Mouse (Mus musculus): ENCODE measurements around the gene Ptgds. TPM values are rescaled to one million over a fixed set of nuclear protein-coding genes. Genes with fewer than 3 reads are reported as not detected.

The Ptgds gene
- polyA plus RNA-seq, 1 experiment from 2014 or later, result 3.0 TPM

Small RNA genes within 50 kb of the gene (microRNA-seq; reads per million reads assigned to microRNA genes)
- not detected for gene Mir3087

Other genes starting within 250 kb of the Ptgds start
- 391 and 416 TPM in 2 replicates for gene Tubb4b, start 245.3 kb downstream of the Ptgds start, polyA plus RNA-seq (2016; fragmentation: Nextera tagmentation; extraction: Ambion mirVana)
- gene Slc34a3, start 235.7 kb downstream of the Ptgds start, polyA plus RNA-seq (2016; fragmentation: Nextera tagmentation; extraction: Ambion mirVana), result not detected in 2 replicates
- not detected in 2 replicates for gene Rnf224, start 233.3 kb downstream of the Ptgds start, polyA plus RNA-seq (2016; fragmentation: Nextera tagmentation; extraction: Ambion mirVana)
- gene Rnf208, start 227.8 kb downstream of the Ptgds start, polyA plus RNA-seq (2016; fragmentation: Nextera tagmentation; extraction: Ambion mirVana), result 37.8 and 40.5 TPM in 2 replicates
- gene Cysrt1, start 227.6 kb downstream of the Ptgds start, polyA plus RNA-seq (2016; fragmentation: Nextera tagmentation; extraction: Ambion mirVana), result not detected in 2 replicates
- gene AL732309.1, start 223.2 kb downstream of the Ptgds start, polyA plus RNA-seq (2016; fragmentation: Nextera tagmentation; extraction: Ambion mirVana), result 3.5 and 6.2 TPM in 2 replicates
- 16.5 and 18.6 TPM in 2 replicates for gene Tmem203, start 214.6 kb downstream of the Ptgds start, polyA plus RNA-seq (2016; fragmentation: Nextera tagmentation; extraction: Ambion mirVana)
- 13.2 and 14.9 TPM in 2 replicates for gene Tprn, start 207.4 kb downstream of the Ptgds start, polyA plus RNA-seq (2016; fragmentation: Nextera tagmentation; extraction: Ambion mirVana)
- gene Ssna1, start 197.6 kb downstream of the Ptgds start, polyA plus RNA-seq (2016; fragmentation: Nextera tagmentation; extraction: Ambion mirVana), result 195 and 201 TPM in 2 replicates
- gene Anapc2, start 197.6 kb downstream of the Ptgds start, polyA plus RNA-seq (2016; fragmentation: Nextera tagmentation; extraction: Ambion mirVana), result 147 and 152 TPM in 2 replicates
- not detected in 2 replicates for gene Tmem210, start 181.9 kb downstream of the Ptgds start, polyA plus RNA-seq (2016; fragmentation: Nextera tagmentation; extraction: Ambion mirVana)
- gene Lrrc26, start 180.1 kb downstream of the Ptgds start, polyA plus RNA-seq (2016; fragmentation: Nextera tagmentation; extraction: Ambion mirVana), result not detected in 2 replicates
- gene Grin1, start 150.9 kb downstream of the Ptgds start, polyA plus RNA-seq (2016; fragmentation: Nextera tagmentation; extraction: Ambion mirVana), result 6.3 and 6.9 TPM in 2 replicates
- gene Man1b1, start 137.7 kb downstream of the Ptgds start, polyA plus RNA-seq (2016; fragmentation: Nextera tagmentation; extraction: Ambion mirVana), result 73.5 and 78.8 TPM in 2 replicates
- 21.9 and 23.5 TPM in 2 replicates for gene Dpp7, start 113.7 kb downstream of the Ptgds start, polyA plus RNA-seq (2016; fragmentation: Nextera tagmentation; extraction: Ambion mirVana)
- gene Uap1l1, start 104.4 kb downstream of the Ptgds start, polyA plus RNA-seq (2016; fragmentation: Nextera tagmentation; extraction: Ambion mirVana), result 5.7 and 7.9 TPM in 2 replicates
- gene Sapcd2, start 97.7 kb downstream of the Ptgds start, polyA plus RNA-seq (2016; fragmentation: Nextera tagmentation; extraction: Ambion mirVana), result 31.9 and 41.4 TPM in 2 replicates
- 0.22 and 0.46 TPM in 2 replicates for gene Entpd2, start 74.2 kb downstream of the Ptgds start, polyA plus RNA-seq (2016; fragmentation: Nextera tagmentation; extraction: Ambion mirVana)
- 216 and 225 TPM in 2 replicates for gene Npdc1, start 70.7 kb downstream of the Ptgds start, polyA plus RNA-seq (2016; fragmentation: Nextera tagmentation; extraction: Ambion mirVana)
- gene Fut7, start 46.8 kb downstream of the Ptgds start, polyA plus RNA-seq (2016; fragmentation: Nextera tagmentation; extraction: Ambion mirVana), result 0.53 TPM in 1 of 2 replicates, not detected in the other
- 10.1 and 10.6 TPM in 2 replicates for gene Abca2, start 41.3 kb downstream of the Ptgds start, polyA plus RNA-seq (2016; fragmentation: Nextera tagmentation; extraction: Ambion mirVana)
- gene Clic3, start 13.2 kb downstream of the Ptgds start, polyA plus RNA-seq (2016; fragmentation: Nextera tagmentation; extraction: Ambion mirVana), result 2.3 and 2.4 TPM in 2 replicates
- gene Paxx, start 9.0 kb downstream of the Ptgds start, polyA plus RNA-seq (2016; fragmentation: Nextera tagmentation; extraction: Ambion mirVana), result 41.6 and 49.4 TPM in 2 replicates
- gene Lcn12, start 23.9 kb upstream of the Ptgds start, polyA plus RNA-seq (2016; fragmentation: Nextera tagmentation; extraction: Ambion mirVana), result not detected in 2 replicates
- 106 and 116 TPM in 2 replicates for gene Fbxw5, start 30.7 kb upstream of the Ptgds start, polyA plus RNA-seq (2016; fragmentation: Nextera tagmentation; extraction: Ambion mirVana)
- gene C8g, start 31.7 kb upstream of the Ptgds start, polyA plus RNA-seq (2016; fragmentation: Nextera tagmentation; extraction: Ambion mirVana), result 4.8 and 6.0 TPM in 2 replicates
- 25.7 and 29.6 TPM in 2 replicates for gene Traf2, start 76.9 kb upstream of the Ptgds start, polyA plus RNA-seq (2016; fragmentation: Nextera tagmentation; extraction: Ambion mirVana)
- gene Edf1, start 87.8 kb upstream of the Ptgds start, polyA plus RNA-seq (2016; fragmentation: Nextera tagmentation; extraction: Ambion mirVana), result 377 TPM in 2 replicates
- 4.7 and 6.7 TPM in 2 replicates for gene Mamdc4, start 104.8 kb upstream of the Ptgds start, polyA plus RNA-seq (2016; fragmentation: Nextera tagmentation; extraction: Ambion mirVana)
- 131 and 162 TPM in 2 replicates for gene Phpt1, start 105.2 kb upstream of the Ptgds start, polyA plus RNA-seq (2016; fragmentation: Nextera tagmentation; extraction: Ambion mirVana)
- 2.4 and 3.1 TPM in 2 replicates for gene Ajm1, start 111.7 kb upstream of the Ptgds start, polyA plus RNA-seq (2016; fragmentation: Nextera tagmentation; extraction: Ambion mirVana)
- gene Rabl6, start 138.5 kb upstream of the Ptgds start, polyA plus RNA-seq (2016; fragmentation: Nextera tagmentation; extraction: Ambion mirVana), result 70.0 and 72.3 TPM in 2 replicates
- gene Ccdc183, start 147.6 kb upstream of the Ptgds start, polyA plus RNA-seq (2016; fragmentation: Nextera tagmentation; extraction: Ambion mirVana), result 0.25 and 0.32 TPM in 2 replicates
- gene Tmem141, start 152.0 kb upstream of the Ptgds start, polyA plus RNA-seq (2016; fragmentation: Nextera tagmentation; extraction: Ambion mirVana), result 21.7 and 23.4 TPM in 2 replicates
- 0.96 and 1.3 TPM in 2 replicates for gene Fcna, start 158.0 kb upstream of the Ptgds start, polyA plus RNA-seq (2016; fragmentation: Nextera tagmentation; extraction: Ambion mirVana)
- gene Lcn8, start 183.1 kb upstream of the Ptgds start, polyA plus RNA-seq (2016; fragmentation: Nextera tagmentation; extraction: Ambion mirVana), result not detected in 2 replicates
- not detected in 2 replicates for gene Lcn5, start 187.9 kb upstream of the Ptgds start, polyA plus RNA-seq (2016; fragmentation: Nextera tagmentation; extraction: Ambion mirVana)
- gene Lcn6, start 206.7 kb upstream of the Ptgds start, polyA plus RNA-seq (2016; fragmentation: Nextera tagmentation; extraction: Ambion mirVana), result not detected in 2 replicates
- gene Lcn10, start 212.7 kb upstream of the Ptgds start, polyA plus RNA-seq (2016; fragmentation: Nextera tagmentation; extraction: Ambion mirVana), result not detected in 2 replicates
- not detected in 2 replicates for gene Obp2a, start 230.0 kb upstream of the Ptgds start, polyA plus RNA-seq (2016; fragmentation: Nextera tagmentation; extraction: Ambion mirVana)
- 97.8 and 98.7 TPM in 2 replicates for gene Bmyc, start 236.7 kb upstream of the Ptgds start, polyA plus RNA-seq (2016; fragmentation: Nextera tagmentation; extraction: Ambion mirVana)